Mouse (Mus musculus) embryonic fibroblast, embryonic 13.5 days (primary cell): ENCODE measurements around the gene Zfp184.

Experiments
- CTCF ChIP-seq: IDR thresholded peaks from 2 replicates; pipeline ENCODE4 v1.5.1; 2011; ENCODE audit warnings: mild to moderate bottlenecking, control low read depth, low read length, moderate library complexity, borderline replicate concordance; ENCODE audit not compliant: insufficient read depth
- POLR2A ChIP-seq: IDR thresholded peaks from 2 replicates; pipeline ENCODE4 v1.6.1; 2011; ENCODE audit warnings: low read depth, mild to moderate bottlenecking, control low read depth, low read length, moderate library complexity

DNA sequence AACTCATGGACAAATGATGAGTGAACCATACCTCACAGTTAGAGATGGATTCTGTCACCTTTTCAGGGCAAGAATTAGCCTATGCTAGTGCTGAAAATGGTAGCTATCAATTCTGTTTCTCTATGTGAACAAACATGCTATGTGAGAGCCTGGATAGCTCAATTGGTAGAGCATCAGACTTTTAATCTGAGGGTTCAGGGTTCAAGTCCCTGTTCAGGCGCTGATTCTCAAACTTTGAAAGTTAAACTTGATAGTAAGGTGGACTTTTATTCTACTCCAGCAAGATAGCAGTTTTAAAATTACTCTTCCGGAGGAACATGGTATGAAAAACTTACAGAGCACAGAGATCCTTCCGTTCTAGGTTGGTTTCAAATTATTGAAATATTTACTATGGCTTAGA is 26.7 kb downstream of the Zfp184 start:
- no peak for TF ChIP-seq CTCF
- TF ChIP-seq POLR2A: no peak
